Mouse (Mus musculus) embryonic facial prominence, embryonic 11.5 days (tissue): Measurements from ENCODE around the gene Vamp1. TPM values are rescaled to one million over a fixed set of nuclear protein-coding genes. Genes with fewer than 3 reads are reported as not detected.

Experiments
- ATAC-seq: fragments of 200-750 bp; cut with Nextera tagmentation; replicated peaks from 2 replicates; pipeline ENCODE4 v1.8.0; 2017; ENCODE audit warnings: low read depth; ENCODE audit not compliant: insufficient number of reproducible peaks, low FRiP score, low TSS enrichment
- DNase-seq: peaks from one replicate; pipeline ENCODE4 v3.0.0-alpha.2; 2015; ENCODE audit warnings: low spot score
- H3K27ac ChIP-seq: fragments of 300-500 bp; sonication (generic); replicated peaks from 2 replicates; pipeline ENCODE4 v1.5.1; 2014; ENCODE audit warnings: mild to moderate bottlenecking, low read depth, low read length, control low read depth
- H3K27me3 ChIP-seq: fragments of 300-500 bp; sonication (generic); 2 replicates; pipeline ENCODE4 v1.6.1; 2014; ENCODE audit warnings: mild to moderate bottlenecking, low read length, moderate library complexity, mixed read lengths; ENCODE audit not compliant: control insufficient read depth, insufficient read depth
- H3K36me3 ChIP-seq: fragments of 300-500 bp; sonication (generic); replicated peaks from 2 replicates; pipeline ENCODE4 v1.6.1; 2014; ENCODE audit warnings: low read depth, mild to moderate bottlenecking, low read length, moderate library complexity, mixed read lengths; ENCODE audit not compliant: control insufficient read depth, insufficient read depth
- H3K4me1 ChIP-seq: fragments of 300-500 bp; sonication (generic); 2 replicates; pipeline ENCODE4 v1.6.1; 2014; ENCODE audit warnings: low read length, mixed read lengths; ENCODE audit not compliant: control insufficient read depth, insufficient read depth
- H3K4me2 ChIP-seq: fragments of 300-500 bp; sonication (generic); 2 replicates; pipeline ENCODE4 v1.6.1; 2014; ENCODE audit warnings: low read depth, mild to moderate bottlenecking, control low read depth, low read length, moderate library complexity
- H3K4me3 ChIP-seq: fragments of 300-500 bp; sonication (generic); 2 replicates; pipeline ENCODE4 v1.5.1; 2014; ENCODE audit warnings: low read depth, low read length, control low read depth
- H3K9ac ChIP-seq: fragments of 300-500 bp; sonication (generic); replicated peaks from 2 replicates; pipeline ENCODE4 v1.6.1; 2014; ENCODE audit warnings: mild to moderate bottlenecking, control low read depth, low read length
- H3K9me3 ChIP-seq: fragments of 300-500 bp; sonication (generic); replicated peaks from 2 replicates; pipeline ENCODE4 v1.6.1; 2016; ENCODE audit warnings: mild to moderate bottlenecking, low read length, inconsistent platforms, mixed read lengths; ENCODE audit not compliant: control insufficient read depth
- WGBS: fragments of 180-500 bp; shearing (Covaris S2); extraction: QIAGEN DNeasy Blood & Tissue Kit; methylation state at CpG from one replicate; pipeline ENCODE4 v1.1.7; 2014; 5-methylcytosine and 5-hydroxymethylcytosine counted together
- polyA plus RNA-seq: library from polyadenylated mRNA; unstranded; fragments of >200 nt; fragmentation: Nextera tagmentation; extraction: Ambion mirVana; gene quantifications from 2 replicates; pipeline ENCODE4 v1.2.1, GENCODE M21; 2014

Vamp1 gene
- polyA plus RNA-seq, 1 experiment from 2014 or later, result 1.4 TPM

DNA sequence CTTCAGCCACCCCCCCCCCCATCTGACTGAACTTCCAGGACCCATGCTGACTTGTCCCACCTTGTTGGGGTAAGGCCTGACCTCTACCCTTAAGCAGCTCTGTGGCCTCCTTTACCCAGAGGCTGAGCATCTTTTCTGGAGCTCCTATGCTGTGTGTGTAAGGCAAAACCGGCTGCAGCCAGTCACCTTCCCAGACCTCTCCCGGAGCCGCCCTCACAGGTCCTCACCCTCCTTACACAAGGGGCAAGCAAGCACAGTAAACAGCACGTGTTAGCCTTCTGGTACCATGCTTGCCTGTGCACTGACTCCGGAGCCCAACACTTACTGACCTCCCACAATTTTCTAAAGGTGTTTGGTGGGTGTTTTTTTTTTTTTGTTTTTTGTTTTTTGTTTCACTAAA, 39.9 kb upstream of the Vamp1 start:
- no peaks in the 10 kb centered on the region for H3K27me3 ChIP-seq
- H3K27ac ChIP-seq, result no peak overlapping the region
- no peak for ATAC-seq
- H3K4me3 ChIP-seq, result no peak overlapping the region
- peaks cover 65% of the 10 kb centered on the region for H3K36me3 ChIP-seq
- no peaks in the 10 kb centered on the region for H3K9me3 ChIP-seq
- no peak overlapping the region for H3K4me2 ChIP-seq
- H3K9ac ChIP-seq, result no peak overlapping the region
- WGBS, result 91% methylated on average over 5 of the region's 5 CpGs
- DNase-seq, result no peak
- H3K4me1 ChIP-seq, result no peaks in the 10 kb centered on the region

DNA sequence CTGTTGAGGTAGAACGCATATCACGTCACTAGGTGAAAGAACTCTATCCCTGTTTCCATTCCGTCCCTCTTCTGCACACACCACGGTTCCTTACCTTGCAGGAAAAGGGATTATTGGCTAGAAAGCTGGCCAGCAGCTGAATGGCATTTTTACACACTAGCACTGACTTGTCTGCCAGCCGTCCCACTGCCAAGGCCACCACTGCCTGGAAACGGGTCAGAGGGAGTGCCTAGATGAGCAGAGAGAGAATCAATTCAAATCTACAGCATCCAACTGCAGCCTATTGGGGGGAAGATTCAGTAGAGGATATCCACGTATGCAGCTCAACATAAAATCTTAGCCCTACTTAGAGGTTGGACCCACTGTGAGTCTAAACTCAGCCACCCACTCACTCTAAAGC, 35.8 kb upstream of the Vamp1 start:
- Histone ChIP-seq H3K4me3 (no peak overlapping the region), H3K27ac (no peak overlapping the region), H3K4me1 (no peaks in the 10 kb centered on the region), H3K27me3 (no peaks in the 10 kb centered on the region), H3K9me3 (no peaks in the 10 kb centered on the region), H3K4me2 (no peak overlapping the region), H3K36me3 (peaks cover 67% of the 10 kb centered on the region), H3K9ac (no peak overlapping the region)
- 94% methylated on average over 7 of the region's 7 CpGs for WGBS
- DNase-seq (no peak), ATAC-seq (no peak)

DNA sequence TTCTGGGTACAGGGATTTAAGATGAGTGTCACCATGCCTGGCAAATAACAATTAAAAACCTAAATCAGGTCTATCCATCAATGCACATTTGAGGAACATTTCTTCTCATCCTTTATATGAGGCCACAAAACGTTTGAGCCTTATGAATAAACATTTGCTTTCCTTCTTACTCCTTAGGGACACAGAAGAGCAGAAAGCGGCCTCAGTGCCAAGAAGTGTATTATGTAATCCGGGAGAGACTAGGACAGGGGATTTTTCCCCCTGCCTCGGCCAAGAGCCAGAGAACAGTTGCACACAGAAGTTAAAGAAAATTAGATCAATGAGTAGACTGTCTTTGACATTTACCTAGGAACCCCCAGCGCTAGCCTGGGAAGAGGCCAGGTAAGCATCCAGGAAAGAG, 33.2 kb upstream of the Vamp1 start:
- Histone ChIP-seq H3K9ac (no peak overlapping the region), H3K36me3 (peaks cover 65% of the 10 kb centered on the region), H3K4me1 (no peaks in the 10 kb centered on the region), H3K27me3 (no peaks in the 10 kb centered on the region), H3K27ac (no peak overlapping the region), H3K4me3 (no peak overlapping the region), H3K4me2 (no peak overlapping the region), H3K9me3 (no peaks in the 10 kb centered on the region)
- DNase-seq (no peak), ATAC-seq (no peak)
- 82% methylated on average over 5 of the region's 5 CpGs for WGBS

DNA sequence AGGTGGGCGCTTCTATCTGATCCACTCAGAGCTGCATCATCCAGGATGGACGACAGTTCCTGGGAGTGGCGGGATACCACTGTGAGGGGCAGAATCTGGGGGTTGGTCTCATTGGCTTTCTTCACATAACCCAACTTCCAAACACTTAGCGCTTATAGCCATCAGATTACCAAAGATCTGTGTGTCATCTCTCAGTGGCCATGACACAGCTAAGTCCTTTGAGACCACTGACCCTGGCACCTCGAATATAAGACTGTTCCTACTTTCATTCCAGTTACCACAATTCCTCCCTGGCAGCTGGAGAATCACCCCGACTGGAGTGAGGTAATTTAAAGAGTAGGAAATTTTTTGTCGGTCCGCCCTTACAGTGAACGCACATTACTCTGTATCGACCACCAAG, 29.1 kb upstream of the Vamp1 start:
- WGBS, result 92% methylated on average over 10 of the region's 10 CpGs
- Histone ChIP-seq H3K27ac (no peak overlapping the region), H3K4me3 (no peak overlapping the region), H3K36me3 (peaks cover 48% of the 10 kb centered on the region), H3K9me3 (no peaks in the 10 kb centered on the region), H3K9ac (no peak overlapping the region), H3K4me2 (no peak overlapping the region), H3K27me3 (no peaks in the 10 kb centered on the region), H3K4me1 (no peaks in the 10 kb centered on the region)
- ATAC-seq, result no peak
- no peak for DNase-seq

DNA sequence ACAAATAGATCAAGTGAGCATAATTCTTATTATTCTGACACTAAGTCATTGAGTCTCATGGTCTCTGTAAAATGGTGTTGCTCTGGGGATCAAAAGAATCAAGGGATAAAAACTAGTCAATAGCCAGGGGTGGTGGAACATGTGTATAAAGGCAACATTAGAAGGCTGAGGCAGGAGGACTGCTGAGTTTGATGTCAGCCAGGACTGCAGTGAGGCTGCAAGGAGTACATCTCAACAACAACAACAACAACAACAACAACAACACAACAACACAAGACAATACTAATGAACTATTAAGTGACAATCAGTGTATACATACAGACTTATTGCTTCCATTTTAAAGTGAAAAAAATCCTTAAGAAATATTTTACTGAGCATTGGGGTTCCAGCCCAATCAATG, 24.5 kb upstream of the Vamp1 start:
- H3K4me1 ChIP-seq, result peaks cover 3% of the 10 kb centered on the region; the same call in 1 of the 2 replicates
- H3K27ac ChIP-seq, result no peak overlapping the region
- H3K36me3 ChIP-seq, result peaks cover 15% of the 10 kb centered on the region
- no peaks in the 10 kb centered on the region for H3K27me3 ChIP-seq
- peak overlapping the region; percentile 72 for H3K4me3 ChIP-seq
- peak overlapping the region; percentile 57 for H3K4me2 ChIP-seq
- DNase-seq, result peak; percentile 32
- no peak for ATAC-seq
- H3K9me3 ChIP-seq, result no peaks in the 10 kb centered on the region
- peak overlapping the region; percentile 80 for H3K9ac ChIP-seq

DNA sequence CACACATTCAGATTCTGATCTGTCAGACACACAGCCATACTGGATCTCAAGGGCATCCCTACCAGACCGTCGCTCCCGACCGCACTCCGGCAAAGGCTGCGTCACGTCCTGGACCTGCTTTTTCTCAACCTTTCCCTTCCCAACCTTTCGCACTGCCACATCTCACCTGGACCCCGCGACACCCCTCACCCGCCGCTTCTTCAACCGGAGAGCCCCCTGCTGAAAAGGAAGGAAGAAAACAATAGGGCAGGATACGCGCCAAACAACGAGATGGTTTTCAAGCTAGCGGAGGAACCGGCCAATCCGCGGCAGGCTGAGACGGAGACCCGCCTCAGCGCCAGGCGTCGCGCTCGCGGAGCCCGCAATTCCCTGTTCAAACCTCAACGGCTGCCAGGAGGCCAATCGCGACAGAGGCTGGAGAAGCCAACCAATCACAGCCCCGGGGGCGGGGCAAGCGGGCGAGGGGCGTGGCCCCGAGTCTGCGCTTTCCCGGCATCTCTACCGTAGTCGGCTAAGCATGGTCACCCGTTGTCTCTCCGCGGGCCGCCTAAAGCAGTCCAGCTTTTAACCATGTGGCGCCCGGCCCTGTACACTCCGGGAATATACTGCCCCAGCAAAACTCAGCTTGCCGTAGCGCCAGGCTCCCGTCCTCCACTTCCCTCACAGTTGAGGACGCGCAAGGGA, 23.9 kb upstream of the Vamp1 start, which contains the start of the genes Ncapd2 and Mrpl51:
TSS of gene Ncapd2 (minus strand) at position 370 of the 684 bp plus-strand sequence.
TSS of gene Mrpl51 (plus strand) at position 470 of the 684 bp plus-strand sequence.
- Histone ChIP-seq H3K4me3 (peak within 1 kb of the TSS; percentile 72), H3K4me2 (peak within 1 kb of the TSS; percentile 79), H3K27me3 (no peaks in the 10 kb centered on the region), H3K36me3 (peaks cover 10% of the 10 kb centered on the region), H3K9ac (peak within 1 kb of the TSS; percentile 80), H3K9me3 (no peaks in the 10 kb centered on the region), H3K27ac (peak within 1 kb of the TSS; percentile 99), H3K4me1 (peaks cover 3% of the 10 kb centered on the region; the same call in 1 of the 2 replicates)
- peak; percentile 99 for DNase-seq
- under 1% methylated on average over 54 of the region's 54 CpGs for WGBS
- ATAC-seq, result peak; percentile 90

DNA sequence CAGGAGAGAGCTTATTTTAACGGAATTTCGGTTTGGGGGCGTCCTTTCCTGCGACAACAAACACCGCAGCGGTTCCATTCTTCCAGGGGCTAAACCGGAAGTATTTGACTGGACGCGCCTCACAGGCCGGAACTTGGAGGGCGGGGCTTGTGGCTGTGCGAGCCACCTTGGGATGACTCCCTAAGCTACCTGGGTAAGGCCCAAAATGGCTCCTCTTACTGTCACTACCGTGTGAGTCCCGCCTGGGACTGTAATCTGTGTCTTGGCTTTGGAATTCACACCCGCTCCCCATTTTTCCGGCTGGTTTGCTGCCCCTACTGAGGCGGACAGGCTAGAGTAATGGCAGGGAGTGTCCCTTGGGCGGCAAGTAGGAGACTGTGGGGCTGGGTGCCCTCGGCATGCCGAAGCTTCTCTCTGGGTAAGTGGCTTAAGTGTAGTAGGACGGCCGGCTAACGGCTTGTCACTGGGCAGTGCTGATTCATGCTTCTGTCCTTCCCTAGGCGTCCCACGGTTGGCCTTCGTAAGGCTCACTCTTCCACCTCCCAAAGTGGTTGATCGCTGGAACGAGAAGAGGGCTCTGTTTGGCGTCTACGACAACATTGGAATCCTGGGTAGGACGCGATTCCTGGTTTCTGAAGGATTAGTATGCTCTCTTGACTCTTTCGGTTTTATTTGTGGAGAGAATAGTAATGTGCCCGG, 23.2 kb upstream of the Vamp1 start:
- H3K9me3 ChIP-seq, result no peaks in the 10 kb centered on the region

DNA sequence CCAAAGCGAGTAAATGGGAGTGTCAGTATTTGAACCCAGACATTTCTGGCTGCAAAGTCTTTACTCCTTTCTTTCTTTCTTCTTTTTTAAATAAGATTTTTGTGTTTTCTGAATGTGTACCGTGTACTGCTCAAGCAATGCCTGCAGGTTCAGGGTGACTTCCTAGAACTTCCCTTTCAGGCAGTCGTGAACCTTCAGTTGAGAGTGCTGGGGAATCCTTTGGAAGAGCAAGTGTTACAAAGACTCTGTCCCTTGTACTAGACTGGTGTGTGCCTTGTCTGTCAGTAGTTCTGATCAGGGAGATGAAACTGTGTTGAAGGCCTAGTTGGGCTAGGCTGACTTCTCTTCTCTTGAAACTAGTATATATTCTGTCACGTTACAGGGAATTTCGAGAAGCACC, 22.5 kb upstream of the Vamp1 start:
- H3K27me3 ChIP-seq, result no peaks in the 10 kb centered on the region
- no peaks in the 10 kb centered on the region for H3K9me3 ChIP-seq
- DNase-seq (no peak), ATAC-seq (no peak)
- H3K27ac ChIP-seq, result no peak overlapping the region
- H3K36me3 ChIP-seq, result peaks cover 6% of the 10 kb centered on the region
- peaks cover 3% of the 10 kb centered on the region; the same call in 1 of the 2 replicates for H3K4me1 ChIP-seq
- WGBS, result 45% methylated on average over 5 of the region's 5 CpGs
- peak overlapping the region; percentile 80 for H3K9ac ChIP-seq
- H3K4me2 ChIP-seq, result peak overlapping the region; percentile 79
- H3K4me3 ChIP-seq, result peak overlapping the region; percentile 72

More for the DNA sequence above, 23.2 kb upstream of the Vamp1 start:
- Histone ChIP-seq H3K27ac (peak overlapping the region; percentile 99), H3K4me1 (peaks cover 3% of the 10 kb centered on the region; the same call in 1 of the 2 replicates), H3K4me3 (peak overlapping the region; percentile 72), H3K36me3 (peaks cover 10% of the 10 kb centered on the region), H3K4me2 (peak overlapping the region; percentile 79), H3K27me3 (no peaks in the 10 kb centered on the region), H3K9ac (peak overlapping the region; percentile 80)
- ATAC-seq (peak; percentile 89), DNase-seq (peak; percentile 97)
- 1% methylated on average over 34 of the region's 34 CpGs for WGBS
